Comparison of ENCODE assay signal across 8 mouse cellular contexts in the genomic region with DNA sequence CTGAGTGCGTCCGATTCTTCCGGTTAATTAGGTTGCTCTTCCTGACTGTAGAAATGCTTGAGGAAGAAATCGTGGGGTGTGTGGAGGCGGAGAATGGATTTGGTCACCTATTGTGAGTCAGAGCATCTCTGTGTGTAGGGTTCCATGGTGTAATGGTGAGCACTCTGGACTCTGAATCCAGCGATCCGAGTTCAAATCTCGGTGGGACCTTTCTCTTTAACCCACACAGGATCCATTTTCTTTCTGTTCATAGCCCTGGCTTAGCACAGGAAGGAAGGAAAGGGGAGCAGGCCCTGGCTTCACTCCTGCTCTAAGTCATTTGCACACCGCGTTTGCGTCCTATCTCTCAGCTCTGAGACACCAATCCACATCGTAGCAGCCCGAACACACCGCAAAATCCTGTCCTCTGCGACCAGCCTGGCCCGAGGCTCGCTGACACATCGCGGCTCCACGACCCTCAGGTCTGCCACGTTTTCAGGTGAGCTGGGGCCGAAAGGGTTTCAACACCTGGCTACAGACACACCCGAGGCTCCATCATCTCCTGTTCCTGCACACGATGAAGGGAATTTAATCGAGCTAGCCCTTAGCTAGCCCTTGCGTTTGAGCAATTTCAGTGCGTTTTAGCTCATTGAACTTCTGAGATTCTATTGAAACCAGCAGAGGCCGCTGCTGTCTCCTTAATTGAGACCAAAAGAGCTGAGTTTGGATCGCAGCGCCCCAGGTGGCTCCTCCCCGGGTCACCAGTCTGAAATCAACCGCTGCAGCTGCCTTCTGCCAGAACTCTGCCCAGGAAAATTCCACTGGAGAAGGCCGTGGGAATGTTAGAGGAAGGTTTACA. TPM values are rescaled to one million over a fixed set of nuclear protein-coding genes. Genes with fewer than 3 reads are reported as not detected.
DNase-seq lines count a peak whose midpoint lies in the region; ATAC-seq and TF ChIP-seq lines count a peak whose summit lies in the region.

No protein-coding gene starts in this region.

- H3K4me2 ChIP-seq in hindbrain, embryonic 15.5 days: peak overlapping the region; percentile 76

- in situ Hi-C loops in Patski (cut with MboI; ENCODE audit: low pct_unique_long_range_greater_than_20kb): no loop called here

- H3K4me3 ChIP-seq in hindbrain, embryonic 15.5 days: peak overlapping the region; percentile 41

- DNase-seq in Patski (ENCODE audit: low read depth, low spot score): no peak
- DNase-seq in cerebellum, adult 9-10 months: peak; percentile 58
- DNase-seq in forelimb bud, embryonic 11.5 days (ENCODE audit: low read depth, low spot score): peak; percentile 75
- peak; percentile 57 to 68 for DNase-seq in layer of hippocampus, postnatal 36 days
- peak; percentile 58 to 79 for DNase-seq in lung, postnatal 4 days
- peak; percentile 84 for DNase-seq in retina, postnatal 1 day
- peak; percentile 32 to 76 for DNase-seq in urinary bladder, postnatal 36 days (ENCODE audit: low spot score in 2 of 2)

- CTCF ChIA-PET in Patski (lab: Charles Lee): interaction anchor here (1.1 to 2.4 kb wide), 5 partner anchors 12 to 221 kb away, joined by 3 to 24 read pairs (median 3); no protein-coding TSS in a partner anchor

- POLR2A ChIA-PET in Patski (lab: Charles Lee): no interaction called here

- H3K4me1 ChIP-seq in hindbrain, embryonic 15.5 days (replicated peaks): peaks cover 20% of the 10 kb centered on the region

- H3K27me3 ChIP-seq in Patski: no peaks in the 10 kb centered on the region
- H3K27me3 ChIP-seq in hindbrain, embryonic 15.5 days: peaks cover 10% of the 10 kb centered on the region; the same call in 1 of the 2 replicates

- peak overlapping the region; percentile 39; the same call in 1 of the 2 replicates for H3K27ac ChIP-seq in hindbrain, embryonic 15.5 days (replicated peaks)

- WGBS in hindbrain, embryonic 15.5 days: 1% methylated on average over 33 of the region's 33 CpGs

- no peak for ATAC-seq in Patski
- peak; percentile 56 for ATAC-seq in hindbrain, embryonic 15.5 days (ENCODE audit: low FRiP score, low read depth)

- peak overlapping the region; percentile 45 for H3K9ac ChIP-seq in hindbrain, embryonic 15.5 days

- H3K9me3 ChIP-seq in hindbrain, embryonic 15.5 days: no peaks in the 10 kb centered on the region

- no peaks in the 10 kb centered on the region for H3K36me3 ChIP-seq in hindbrain, embryonic 15.5 days

- TF ChIP-seq CTCF in Patski (IDR thresholded peaks at IDR 0.05): peak; percentile 75

RNA-seq across cellular contexts. Expression of gene Gm17651, which starts 7.0 kb away (rescaled TPM):
- polyA plus RNA-seq in Patski (2021): not detected
- polyA plus RNA-seq in hindbrain, embryonic 15.5 days (2015; fragmentation: Nextera tagmentation; extraction: Ambion mirVana): not detected in 2 replicates
- total RNA-seq in layer of hippocampus, postnatal 36 days (2021): not detected

RNA-seq across cellular contexts. Expression of gene Prkab2, which starts 23.5 kb away (rescaled TPM):
- 7.8 TPM for polyA plus RNA-seq in Patski (2021)
- 15.0 and 15.5 TPM in 2 replicates for polyA plus RNA-seq in hindbrain, embryonic 15.5 days (2015; fragmentation: Nextera tagmentation; extraction: Ambion mirVana)
- total RNA-seq in layer of hippocampus, postnatal 36 days (2021): 10 to 100 TPM; 40.7 to 41.2 TPM

RNA-seq across cellular contexts. Expression of gene Fmo5, which starts 52.9 kb away (rescaled TPM):
- polyA plus RNA-seq in Patski (2021): 1.9 TPM
- polyA plus RNA-seq in hindbrain, embryonic 15.5 days (2015; fragmentation: Nextera tagmentation; extraction: Ambion mirVana): 0.62 and 1.2 TPM in 2 replicates
- 1 to 10 TPM; 3.6 to 3.8 TPM for total RNA-seq in layer of hippocampus, postnatal 36 days (2021)
